Mouse (Mus musculus) thymus, adult 2 months (tissue): ENCODE data around the gene Zbtb20. TPM values are rescaled to one million over a fixed set of nuclear protein-coding genes. Genes with fewer than 3 reads are reported as not detected.
"Not testable (repeated sequence)": the region's sequence is repeated elsewhere in the genome, so short reads cannot be mapped to it uniquely, and the experiment has no call there.

Experiments used
- DNase-seq: peaks from one replicate; pipeline ENCODE4 v3.0.0; 2021
- H3K27ac ChIP-seq: fragments of 200-500 bp; 2 replicates; pipeline ENCODE4 v1.5.1; 2012; ENCODE audit warnings: low read length, control low read depth; ENCODE audit not compliant: control insufficient read depth, insufficient read depth
- H3K27me3 ChIP-seq: fragments of 200-500 bp; 2 replicates; pipeline ENCODE4 v1.6.1; 2012; ENCODE audit warnings: mild to moderate bottlenecking, low read length, moderate library complexity, mixed read lengths; ENCODE audit not compliant: control insufficient read depth, insufficient read depth
- H3K36me3 ChIP-seq: fragments of 200-500 bp; 2 replicates; pipeline ENCODE4 v1.6.1; 2012; ENCODE audit warnings: mild to moderate bottlenecking, low read length, moderate library complexity; ENCODE audit not compliant: control insufficient read depth, insufficient read depth
- H3K4me1 ChIP-seq: fragments of 200-500 bp; replicated peaks from 2 replicates; pipeline ENCODE4 v1.6.1; 2012; ENCODE audit warnings: low read length; ENCODE audit not compliant: control insufficient read depth, insufficient read depth
- H3K4me3 ChIP-seq: fragments of 200-500 bp; 2 replicates; pipeline ENCODE4 v1.5.1; 2012; ENCODE audit warnings: mild to moderate bottlenecking, low read length, control low read depth, moderate library complexity; ENCODE audit not compliant: control insufficient read depth, insufficient read depth
- CTCF ChIP-seq: fragments of 200-500 bp; IDR thresholded peaks from 2 replicates; pipeline ENCODE4 v1.5.1; 2012; ENCODE audit warnings: mild to moderate bottlenecking, control low read depth, low read length, moderate library complexity, borderline replicate concordance; ENCODE audit not compliant: control insufficient read depth, poor library complexity, insufficient read depth; ENCODE audit errors: extremely low read depth
- POLR2A ChIP-seq: fragments of 200-500 bp; IDR thresholded peaks from 2 replicates; pipeline ENCODE4 v1.6.1; 2012; ENCODE audit warnings: mild to moderate bottlenecking, low read length, control low read depth, moderate library complexity; ENCODE audit not compliant: control insufficient read depth, poor library complexity, insufficient read depth; ENCODE audit errors: extremely low read depth
- WGBS: fragments of 180-500 bp; shearing (Covaris S2); methylation state at CpG from one replicate; pipeline ENCODE4 v1.1.7; 2018; 5-methylcytosine and 5-hydroxymethylcytosine counted together
- polyA plus RNA-seq: library from polyadenylated mRNA; depleted of rRNA; stranded (reverse); fragments of >200 nt; gene quantifications from 2 replicates; pipeline ENCODE4 v1.2.3, GENCODE M21; 2012

Gene Zbtb20
- polyA plus RNA-seq, 1 experiment = 19.1 TPM

DNA sequence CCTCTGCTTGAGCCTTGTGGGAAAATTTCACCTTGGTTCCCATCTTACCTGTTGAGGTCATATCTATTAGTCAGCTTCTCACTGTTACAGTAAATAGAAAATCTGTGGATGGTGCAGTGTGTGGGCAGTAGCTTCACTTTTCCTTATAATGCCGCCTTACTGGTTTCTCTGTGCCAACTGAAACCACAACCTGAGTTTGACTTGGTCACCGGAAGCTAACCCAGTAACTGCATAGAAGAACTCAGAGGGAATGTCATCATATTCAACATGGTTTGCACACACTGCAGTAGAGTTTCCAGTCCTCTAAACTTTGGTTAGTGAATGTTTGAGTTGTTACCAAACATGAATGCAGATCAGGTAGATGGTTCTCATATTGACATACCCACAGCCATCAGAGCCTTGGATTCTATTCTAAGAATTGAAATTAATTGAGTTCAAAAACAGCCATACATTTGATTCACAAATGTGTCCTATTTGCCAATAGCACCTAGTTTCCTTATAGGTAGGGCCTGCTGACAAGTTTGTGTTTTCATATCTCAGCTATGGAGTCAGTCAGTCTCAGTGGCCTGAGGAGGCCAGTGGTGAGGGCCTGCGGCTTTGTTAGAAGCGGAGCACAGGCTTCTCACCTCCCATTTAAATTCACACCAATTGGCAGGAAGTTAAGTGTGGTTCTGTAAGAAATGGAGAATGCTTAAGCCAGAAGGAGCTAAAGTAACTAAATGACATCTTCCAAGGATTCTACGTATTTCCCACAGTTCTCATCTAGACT is 44.5 kb downstream of the Zbtb20 start:
- DNase-seq = no peak

DNA sequence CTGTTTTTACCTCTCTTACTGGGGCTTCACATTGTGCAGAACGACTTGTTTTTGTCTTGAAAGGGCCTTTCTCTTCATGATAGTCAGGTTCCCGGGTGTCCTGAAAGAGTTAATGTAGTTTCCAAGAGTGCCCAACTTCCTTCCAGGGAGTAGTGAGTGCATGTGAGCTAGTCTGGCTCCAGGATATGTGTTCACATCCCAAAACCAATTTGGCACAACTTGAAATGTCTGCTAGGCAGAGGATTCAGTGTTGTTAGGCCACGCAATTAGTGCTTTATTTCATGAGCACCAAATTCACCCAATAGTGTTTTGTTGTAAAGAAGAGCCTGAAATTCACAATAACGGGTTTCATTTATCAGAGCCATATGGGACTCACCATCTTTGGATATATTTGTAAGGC is 45.8 kb downstream of the Zbtb20 start:
- H3K4me1 ChIP-seq = no peaks in the 10 kb centered on the region
- no peak overlapping the region for H3K4me3 ChIP-seq
- no peak overlapping the region for H3K27ac ChIP-seq
- DNase-seq = no peak
- H3K27me3 ChIP-seq = no peaks in the 10 kb centered on the region
- WGBS = 86% methylated on average over 4 of the region's 4 CpGs
- no peaks in the 10 kb centered on the region for H3K36me3 ChIP-seq
- TF ChIP-seq CTCF = no peak
- TF ChIP-seq POLR2A = no peak

More for the DNA sequence above, 44.5 kb downstream of the Zbtb20 start:
- Histone ChIP-seq H3K4me3 (no peak overlapping the region), H3K36me3 (no peaks in the 10 kb centered on the region), H3K27me3 (no peaks in the 10 kb centered on the region), H3K27ac (no peak overlapping the region), H3K4me1 (no peaks in the 10 kb centered on the region)
- WGBS = 81% methylated on average over 5 of the region's 5 CpGs
- TF ChIP-seq POLR2A (no peak), CTCF (no peak)

DNA sequence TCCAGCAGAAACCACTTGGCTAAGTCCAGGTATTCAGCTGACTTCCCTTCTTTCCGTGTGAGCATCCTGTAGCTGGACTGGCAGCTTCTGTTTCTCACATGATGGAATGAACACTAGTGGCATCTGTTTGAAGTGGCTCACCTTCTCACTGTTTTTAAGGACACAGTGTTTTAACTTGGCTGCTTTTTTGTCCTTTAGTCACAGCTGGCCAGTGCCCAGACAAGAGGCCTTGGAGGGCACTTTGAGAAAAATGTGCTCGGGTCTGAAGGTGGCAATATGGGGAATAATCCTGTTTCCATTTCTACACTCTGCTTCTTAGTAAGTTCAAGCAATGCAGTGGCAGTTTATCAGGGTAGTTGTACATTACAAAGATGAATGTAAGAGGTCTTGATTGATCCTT is 62.5 kb downstream of the Zbtb20 start:
- Histone ChIP-seq H3K36me3 (no peaks in the 10 kb centered on the region), H3K27ac (no peak overlapping the region), H3K4me3 (no peak overlapping the region), H3K27me3 (no peaks in the 10 kb centered on the region), H3K4me1 (no peaks in the 10 kb centered on the region)
- TF ChIP-seq POLR2A (no peak), CTCF (no peak)
- no peak for DNase-seq
- 85% methylated on average over 2 of the region's 2 CpGs for WGBS

DNA sequence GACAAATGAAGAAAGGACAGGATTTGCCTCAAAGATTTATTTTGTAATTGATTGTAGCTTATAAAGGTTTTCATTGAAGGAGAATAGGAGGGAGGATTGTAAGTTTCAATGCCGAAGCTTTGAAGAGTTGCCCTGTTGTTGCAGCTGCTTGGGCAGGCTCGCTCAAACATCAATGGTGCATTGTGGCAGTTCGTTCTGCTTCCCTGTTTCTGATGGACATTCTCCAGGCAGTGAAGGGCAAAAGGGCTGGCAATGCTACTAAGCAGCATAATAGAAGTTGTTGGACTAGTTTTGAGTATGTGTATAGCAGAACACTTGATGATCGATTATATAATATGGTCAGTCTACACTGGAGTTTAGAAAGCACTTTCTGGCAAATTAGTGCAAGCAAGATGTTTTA is 71.3 kb downstream of the Zbtb20 start:
- no peaks in the 10 kb centered on the region for H3K36me3 ChIP-seq
- 95% methylated on average over 4 of the region's 4 CpGs for WGBS
- H3K4me3 ChIP-seq = no peak overlapping the region
- H3K4me1 ChIP-seq = no peaks in the 10 kb centered on the region
- H3K27me3 ChIP-seq = no peaks in the 10 kb centered on the region
- no peak for TF ChIP-seq CTCF
- TF ChIP-seq POLR2A = no peak
- no peak for DNase-seq
- H3K27ac ChIP-seq = no peak overlapping the region

DNA sequence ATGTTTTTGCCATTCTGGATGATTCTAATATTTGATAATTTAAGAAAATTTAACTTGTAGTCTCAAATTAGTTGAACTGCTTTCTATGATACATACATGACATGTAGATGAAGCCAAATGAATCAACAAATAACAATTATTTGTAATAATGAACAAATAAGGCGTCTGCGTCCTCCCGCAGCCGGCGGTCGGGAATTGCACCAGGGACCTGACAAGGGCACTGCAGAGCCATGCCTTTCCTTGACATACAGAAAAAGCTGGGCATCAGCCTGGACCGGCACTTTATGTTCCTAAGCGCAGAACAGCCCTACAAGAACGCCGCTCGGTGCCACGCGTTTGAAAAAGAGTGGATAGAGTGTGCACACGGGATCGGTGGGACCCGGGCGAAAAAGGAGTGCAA is 79.7 kb downstream of the Zbtb20 start:
- not testable (repeated sequence) for H3K36me3 ChIP-seq, DNase-seq, H3K4me3 ChIP-seq, H3K27me3 ChIP-seq, H3K27ac ChIP-seq, H3K4me1 ChIP-seq
- 98% methylated on average over 17 of the region's 17 CpGs for WGBS

DNA sequence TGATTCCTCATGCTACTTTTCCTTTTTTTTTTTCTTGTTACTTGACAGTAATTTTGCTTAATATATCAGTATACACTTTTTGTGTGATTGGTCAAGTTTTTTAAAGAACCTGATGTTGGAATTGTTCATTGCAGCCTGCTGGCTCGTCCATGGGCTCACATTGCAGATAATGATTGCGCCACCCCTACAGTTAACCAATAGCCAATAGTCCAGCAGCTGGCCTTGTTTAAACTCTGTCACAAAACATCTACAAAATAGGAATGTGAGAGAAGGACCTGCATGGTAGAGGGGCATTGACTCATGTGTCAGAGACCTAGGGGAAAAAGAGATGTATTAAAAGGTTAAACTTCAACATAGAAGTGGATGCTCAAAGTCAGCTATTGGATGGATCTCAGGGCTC is 97.2 kb downstream of the Zbtb20 start:
- Histone ChIP-seq H3K4me1 (no peaks in the 10 kb centered on the region), H3K4me3 (no peak overlapping the region), H3K36me3 (no peaks in the 10 kb centered on the region), H3K27ac (no peak overlapping the region), H3K27me3 (no peaks in the 10 kb centered on the region)
- TF ChIP-seq POLR2A = no peak
- no peak for TF ChIP-seq CTCF
- no peak for DNase-seq
- WGBS = 93% methylated on average over 2 of the region's 2 CpGs

DNA sequence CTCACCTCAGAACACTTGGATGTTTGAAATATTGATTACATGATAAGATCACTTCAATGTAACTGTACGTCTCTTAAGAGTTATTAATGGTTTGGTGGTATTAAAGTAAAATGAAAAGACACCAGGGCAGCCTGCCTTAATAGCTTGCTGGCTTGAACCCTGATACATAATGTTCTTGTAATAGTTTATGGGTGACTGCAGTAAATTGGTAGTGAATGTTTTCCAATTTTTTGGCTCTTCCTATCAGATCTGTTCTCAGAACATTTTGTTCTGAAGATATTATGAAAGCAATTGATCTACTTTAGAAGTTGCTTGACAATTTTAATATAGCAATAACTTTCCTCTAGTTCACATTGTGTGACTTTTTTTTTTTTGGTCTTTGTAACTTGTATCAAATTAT is 123.2 kb downstream of the Zbtb20 start:
- H3K4me1 ChIP-seq = no peaks in the 10 kb centered on the region
- no peak for DNase-seq
- TF ChIP-seq POLR2A (no peak), CTCF (no peak)
- 94% methylated on average over 1 of the region's 1 CpGs for WGBS
- H3K27me3 ChIP-seq = no peaks in the 10 kb centered on the region
- H3K36me3 ChIP-seq = no peaks in the 10 kb centered on the region
- no peak overlapping the region for H3K4me3 ChIP-seq
- no peak overlapping the region for H3K27ac ChIP-seq
